Mouse (Mus musculus) limb, embryonic 15.5 days (tissue): ENCODE measurements around the gene Fam184b. TPM values are rescaled to one million over a fixed set of nuclear protein-coding genes. Genes with fewer than 3 reads are reported as not detected.

Experiments
- ATAC-seq: fragments of 200-750 bp; cut with Nextera tagmentation; 2 replicates; pipeline ENCODE4 v1.8.0; 2017; ENCODE audit warnings: low read depth, moderate TSS enrichment; ENCODE audit not compliant: insufficient number of reproducible peaks, low FRiP score, low TSS enrichment
- H3K27ac ChIP-seq: fragments of 300-500 bp; sonication (generic); 2 replicates; pipeline ENCODE4 v1.5.1; 2015; ENCODE audit warnings: moderate library complexity, mild to moderate bottlenecking, inconsistent platforms
- H3K27me3 ChIP-seq: fragments of 300-500 bp; sonication (generic); 2 replicates; pipeline ENCODE4 v1.6.1; 2015; ENCODE audit warnings: inconsistent platforms
- H3K36me3 ChIP-seq: fragments of 300-500 bp; sonication (generic); 2 replicates; pipeline ENCODE4 v1.6.1; 2015; ENCODE audit warnings: inconsistent platforms
- H3K4me1 ChIP-seq: fragments of 300-500 bp; sonication (generic); 2 replicates; pipeline ENCODE4 v1.6.1; 2015; ENCODE audit warnings: inconsistent platforms
- H3K4me2 ChIP-seq: fragments of 300-500 bp; sonication (generic); 2 replicates; pipeline ENCODE4 v1.6.1; 2015; ENCODE audit warnings: mild to moderate bottlenecking, inconsistent platforms
- H3K4me3 ChIP-seq: fragments of 300-500 bp; sonication (generic); 2 replicates; pipeline ENCODE4 v1.5.1; 2015; ENCODE audit warnings: mild to moderate bottlenecking, inconsistent platforms
- H3K9ac ChIP-seq: fragments of 300-500 bp; sonication (generic); 2 replicates; pipeline ENCODE4 v1.6.1; 2015; ENCODE audit warnings: inconsistent platforms
- H3K9me3 ChIP-seq: fragments of 300-500 bp; sonication (generic); 2 replicates; pipeline ENCODE4 v1.6.1; 2016; ENCODE audit warnings: inconsistent platforms
- WGBS: fragments of 180-500 bp; shearing (Covaris S2); methylation state at CpG from one replicate; pipeline ENCODE4 v1.1.7; 2015; 5-methylcytosine and 5-hydroxymethylcytosine counted together
- polyA plus RNA-seq: library from polyadenylated mRNA; unstranded; fragments of >200 nt; fragmentation: Nextera tagmentation; extraction: Ambion mirVana; gene quantifications from 2 replicates; pipeline ENCODE4 v1.2.1, GENCODE M21; 2015

Gene Fam184b
- polyA plus RNA-seq, 1 experiment from 2014 or later: 3.7 TPM

- 91% methylated on average over 5 of the region's 5 CpGs for WGBS
- no peak overlapping the region for H3K27ac ChIP-seq
- no peak overlapping the region for H3K4me3 ChIP-seq
- peaks cover 59% of the 10 kb centered on the region for H3K36me3 ChIP-seq
- H3K27me3 ChIP-seq: no peaks in the 10 kb centered on the region
- no peak overlapping the region for H3K4me2 ChIP-seq
- H3K9ac ChIP-seq: no peak overlapping the region
- ATAC-seq: no peak
- H3K9me3 ChIP-seq: no peaks in the 10 kb centered on the region
- peaks cover 11% of the 10 kb centered on the region for H3K4me1 ChIP-seq
Observed at GRCm38 (mm10) chr5:45497564-45497963, 141.8 kb downstream of the Fam184b start.

- Histone ChIP-seq H3K9ac (no peak overlapping the region), H3K27ac (no peak overlapping the region), H3K36me3 (peaks cover 54% of the 10 kb centered on the region), H3K4me3 (no peak overlapping the region), H3K4me2 (no peak overlapping the region), H3K4me1 (peaks cover 11% of the 10 kb centered on the region), H3K9me3 (no peaks in the 10 kb centered on the region), H3K27me3 (no peaks in the 10 kb centered on the region)
- no peak for ATAC-seq
- 64% methylated on average over 12 of the region's 12 CpGs for WGBS
Observed at GRCm38 (mm10) chr5:45496930-45497550, 142.4 kb downstream of the Fam184b start.

- H3K36me3 ChIP-seq: peaks cover 48% of the 10 kb centered on the region
- H3K4me1 ChIP-seq: peaks cover 11% of the 10 kb centered on the region
- H3K4me2 ChIP-seq: no peak overlapping the region
- no peaks in the 10 kb centered on the region for H3K9me3 ChIP-seq
- 90% methylated on average over 4 of the region's 4 CpGs for WGBS
- no peak overlapping the region for H3K9ac ChIP-seq
- ATAC-seq: no peak
- H3K27ac ChIP-seq: no peak overlapping the region
- no peaks in the 10 kb centered on the region for H3K27me3 ChIP-seq
- no peak overlapping the region for H3K4me3 ChIP-seq
Observed at GRCm38 (mm10) chr5:45496479-45496878, 142.9 kb downstream of the Fam184b start.

- Histone ChIP-seq H3K9ac (no peak overlapping the region), H3K4me3 (no peak overlapping the region), H3K36me3 (peaks cover 45% of the 10 kb centered on the region), H3K9me3 (no peaks in the 10 kb centered on the region), H3K4me1 (peaks cover 11% of the 10 kb centered on the region), H3K27me3 (no peaks in the 10 kb centered on the region), H3K27ac (no peak overlapping the region), H3K4me2 (no peak overlapping the region)
- no peak for ATAC-seq
Observed at GRCm38 (mm10) chr5:45496042-45496441, 143.4 kb downstream of the Fam184b start.

GRCm38 (mm10) chr5:45495429-45495975 is 143.9 kb downstream of the Fam184b start:
- Histone ChIP-seq H3K4me1 (peaks cover 11% of the 10 kb centered on the region), H3K36me3 (peaks cover 41% of the 10 kb centered on the region), H3K4me2 (no peak overlapping the region), H3K4me3 (no peak overlapping the region), H3K27me3 (no peaks in the 10 kb centered on the region), H3K9me3 (no peaks in the 10 kb centered on the region), H3K9ac (no peak overlapping the region), H3K27ac (no peak overlapping the region)
- WGBS: 89% methylated on average over 3 of the region's 3 CpGs
- ATAC-seq: no peak

- H3K4me2 ChIP-seq: peak overlapping the region; percentile 57
- H3K9me3 ChIP-seq: no peaks in the 10 kb centered on the region
- H3K9ac ChIP-seq: peak overlapping the region; percentile 75
- H3K4me3 ChIP-seq: peak overlapping the region; percentile 64
- WGBS: 49% methylated on average over 9 of the region's 9 CpGs
- peaks cover 11% of the 10 kb centered on the region for H3K4me1 ChIP-seq
- no peaks in the 10 kb centered on the region for H3K27me3 ChIP-seq
- H3K36me3 ChIP-seq: peaks cover 28% of the 10 kb centered on the region
- H3K27ac ChIP-seq: no peak overlapping the region
- no peak for ATAC-seq
Observed at GRCm38 (mm10) chr5:45494093-45494755, 145.2 kb downstream of the Fam184b start.

GRCm38 (mm10) chr5:45493191-45494092 is 146.0 kb downstream of the Fam184b start, which contains the start of gene Lap3:
TSS of gene Lap3 (plus strand) at chr5:45493374.
- under 1% methylated on average over 78 of the region's 78 CpGs for WGBS
- Histone ChIP-seq H3K9me3 (no peaks in the 10 kb centered on the region), H3K4me1 (peaks cover 11% of the 10 kb centered on the region), H3K36me3 (peaks cover 21% of the 10 kb centered on the region), H3K4me2 (peak within 1 kb of the TSS; percentile 57), H3K9ac (peak within 1 kb of the TSS; percentile 75), H3K27me3 (no peaks in the 10 kb centered on the region), H3K4me3 (peak within 1 kb of the TSS; percentile 64), H3K27ac (peak within 1 kb of the TSS; percentile 70)
- peak; percentile 92 for ATAC-seq

- ATAC-seq: no peak
- Histone ChIP-seq H3K9ac (no peak overlapping the region), H3K27me3 (no peaks in the 10 kb centered on the region), H3K36me3 (peaks cover 4% of the 10 kb centered on the region), H3K4me1 (peaks cover 11% of the 10 kb centered on the region), H3K4me2 (no peak overlapping the region), H3K27ac (no peak overlapping the region), H3K9me3 (no peaks in the 10 kb centered on the region), H3K4me3 (no peak overlapping the region)
- 44% methylated on average over 4 of the region's 4 CpGs for WGBS
Observed at GRCm38 (mm10) chr5:45491776-45492175, 147.6 kb downstream of the Fam184b start.

- H3K4me1 ChIP-seq: no peaks in the 10 kb centered on the region
- no peaks in the 10 kb centered on the region for H3K9me3 ChIP-seq
- no peaks in the 10 kb centered on the region for H3K27me3 ChIP-seq
- H3K36me3 ChIP-seq: no peaks in the 10 kb centered on the region
- H3K9ac ChIP-seq: no peak overlapping the region
- no peak overlapping the region for H3K4me2 ChIP-seq
- ATAC-seq: no peak
- no peak overlapping the region for H3K4me3 ChIP-seq
- 63% methylated on average over 1 of the region's 1 CpGs for WGBS
- no peak overlapping the region for H3K27ac ChIP-seq
Observed at GRCm38 (mm10) chr5:45483654-45484053, 155.8 kb downstream of the Fam184b start.

- Histone ChIP-seq H3K4me2 (no peak overlapping the region), H3K9ac (no peak overlapping the region), H3K9me3 (no peaks in the 10 kb centered on the region), H3K27me3 (no peaks in the 10 kb centered on the region), H3K4me1 (no peaks in the 10 kb centered on the region), H3K27ac (no peak overlapping the region), H3K36me3 (no peaks in the 10 kb centered on the region), H3K4me3 (no peak overlapping the region)
- ATAC-seq: no peak
- 82% methylated on average over 3 of the region's 3 CpGs for WGBS
Observed at GRCm38 (mm10) chr5:45482607-45483006, 156.8 kb downstream of the Fam184b start.

- no peaks in the 10 kb centered on the region for H3K27me3 ChIP-seq
- H3K9me3 ChIP-seq: no peaks in the 10 kb centered on the region
- ATAC-seq: no peak
- no peak overlapping the region for H3K4me3 ChIP-seq
- no peak overlapping the region for H3K9ac ChIP-seq
- H3K4me1 ChIP-seq: peaks cover 4% of the 10 kb centered on the region; the same call in 1 of the 2 replicates
- no peak overlapping the region for H3K4me2 ChIP-seq
- H3K27ac ChIP-seq: no peak overlapping the region
- 94% methylated on average over 2 of the region's 2 CpGs for WGBS
- H3K36me3 ChIP-seq: no peaks in the 10 kb centered on the region
Observed at GRCm38 (mm10) chr5:45481125-45481524, 158.3 kb downstream of the Fam184b start.
